Mouse (Mus musculus) spleen, postnatal 36 days (tissue): Measurements from ENCODE around the gene Mrpl42.

Source experiments
- DNase-seq, 2 experiments: peaks; one replicate each; pipeline ENCODE4 v3.0.0; 2022; ENCODE audit warnings: low spot score in 2 of 2, mixed read lengths in 1 of 2

The Mrpl42 gene

GRCm38 (mm10) chr10:95458050-95458806 is 43.5 kb downstream of the Mrpl42 start:
- DNase-seq = no peak

- no peak for DNase-seq
Observed at GRCm38 (mm10) chr10:95457367-95458049, 44.2 kb downstream of the Mrpl42 start.

GRCm38 (mm10) chr10:95456103-95456502 is 45.6 kb downstream of the Mrpl42 start:
- no peak for DNase-seq

- no peak for DNase-seq
Observed at GRCm38 (mm10) chr10:95453282-95453681, 48.5 kb downstream of the Mrpl42 start.

GRCm38 (mm10) chr10:95449033-95449432 is 52.7 kb downstream of the Mrpl42 start:
- DNase-seq = no peak

- no peak for DNase-seq
Observed at GRCm38 (mm10) chr10:95447954-95448353, 53.8 kb downstream of the Mrpl42 start.

- DNase-seq = no peak
Observed at GRCm38 (mm10) chr10:95445104-95446056, 56.4 kb downstream of the Mrpl42 start.

GRCm38 (mm10) chr10:95442334-95442733 is 59.4 kb downstream of the Mrpl42 start:
- DNase-seq = no peak

GRCm38 (mm10) chr10:95440566-95440965 is 61.2 kb downstream of the Mrpl42 start:
- peak in 1 of 2 experiments; percentile 3 for DNase-seq

- DNase-seq = no peak
Observed at GRCm38 (mm10) chr10:95439718-95440339, 61.9 kb downstream of the Mrpl42 start.

- DNase-seq = no peak
Observed at GRCm38 (mm10) chr10:95438941-95439340, 62.8 kb downstream of the Mrpl42 start.
